Mouse (Mus musculus): Measurements from ENCODE around the gene Rom1.
"Not testable (repeated sequence)": the region's sequence is repeated elsewhere in the genome, so short reads cannot be mapped to it uniquely, and the experiment has no call there.

Rom1 gene

GRCm38 (mm10) chr19:8941515-8942217, 12.5 kb upstream of the Rom1 start, which contains the start of gene Mta2:
Gene Mta2 (plus strand): TSS chr19:8941875.
- DNase-seq = peak; percentile 96

- no peak for DNase-seq
Observed at GRCm38 (mm10) chr19:8941136-8941514, 12.0 kb upstream of the Rom1 start.

DNA sequence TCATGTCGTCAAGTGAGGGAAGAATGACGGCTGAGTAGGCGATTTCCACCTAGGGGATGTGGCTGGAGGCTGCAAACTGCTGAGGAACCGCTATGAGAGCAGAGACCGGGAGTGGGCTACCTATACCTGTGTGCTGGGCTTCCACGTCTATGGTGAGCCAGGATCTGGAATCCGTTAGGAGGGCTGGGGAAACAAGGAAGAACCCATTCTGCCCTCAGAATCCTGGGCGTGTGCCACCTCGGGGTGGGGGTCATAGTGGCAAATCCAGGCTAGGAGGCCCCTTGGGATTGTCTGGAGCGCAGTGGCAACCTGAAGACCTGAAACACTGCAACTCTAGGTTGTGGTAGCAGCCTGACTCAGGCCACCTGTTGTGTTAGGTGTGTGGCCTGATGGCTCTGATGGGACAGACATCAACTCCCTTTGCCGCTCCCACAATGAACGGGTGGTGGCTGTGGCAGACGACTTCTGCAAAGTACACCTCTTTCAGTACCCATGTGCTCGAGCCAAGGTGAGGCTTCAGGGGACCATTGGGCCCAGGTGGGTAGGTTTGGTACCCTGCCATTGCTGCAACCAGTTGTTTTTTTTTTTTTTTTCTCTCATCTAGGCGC, 11.5 kb upstream of the Rom1 start:
- no peak for DNase-seq

GRCm38 (mm10) chr19:8936736-8937135, 7.6 kb upstream of the Rom1 start:
- no peak for DNase-seq

DNA sequence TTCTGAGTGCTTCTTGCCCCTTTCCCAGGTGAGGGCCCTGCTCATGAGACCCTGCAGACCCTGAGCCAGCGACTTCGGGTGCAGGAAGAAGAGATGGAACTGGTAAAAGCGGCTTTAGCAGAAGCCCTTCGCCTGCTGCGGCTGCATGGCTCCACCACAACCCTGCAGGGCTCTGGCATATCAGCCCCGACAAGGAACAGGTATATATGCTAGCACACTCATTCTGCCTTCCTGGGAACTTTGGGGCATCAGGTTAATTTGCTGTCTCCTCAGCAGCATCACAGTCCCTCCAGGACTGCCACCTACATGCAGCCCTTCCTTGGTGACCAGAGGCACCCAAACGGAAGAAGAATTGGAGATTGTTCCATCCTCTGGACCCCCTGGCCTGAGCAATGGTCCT, 1.6 kb upstream of the Rom1 start:
- DNase-seq = no peak

DNA sequence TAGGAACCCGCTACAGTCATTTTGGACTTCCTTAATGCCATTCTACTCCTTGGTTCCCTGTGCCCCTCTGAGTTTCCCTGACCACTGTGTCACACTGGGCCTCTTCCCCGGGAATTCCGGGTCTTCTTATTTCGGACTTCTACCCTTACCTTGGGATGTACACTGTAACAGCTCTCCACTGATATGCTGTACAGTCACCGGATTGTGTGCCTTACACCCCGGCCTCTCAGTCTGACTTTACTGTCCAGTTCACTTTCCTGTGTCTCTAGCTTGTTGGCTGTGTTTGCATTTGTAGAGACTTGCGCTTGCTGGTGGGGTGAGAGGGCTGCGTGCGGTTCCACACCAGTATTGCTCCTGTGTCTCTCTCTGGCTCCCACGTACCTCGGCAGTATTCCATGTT, 961 bp upstream of the Rom1 start:
- DNase-seq = no peak

DNA sequence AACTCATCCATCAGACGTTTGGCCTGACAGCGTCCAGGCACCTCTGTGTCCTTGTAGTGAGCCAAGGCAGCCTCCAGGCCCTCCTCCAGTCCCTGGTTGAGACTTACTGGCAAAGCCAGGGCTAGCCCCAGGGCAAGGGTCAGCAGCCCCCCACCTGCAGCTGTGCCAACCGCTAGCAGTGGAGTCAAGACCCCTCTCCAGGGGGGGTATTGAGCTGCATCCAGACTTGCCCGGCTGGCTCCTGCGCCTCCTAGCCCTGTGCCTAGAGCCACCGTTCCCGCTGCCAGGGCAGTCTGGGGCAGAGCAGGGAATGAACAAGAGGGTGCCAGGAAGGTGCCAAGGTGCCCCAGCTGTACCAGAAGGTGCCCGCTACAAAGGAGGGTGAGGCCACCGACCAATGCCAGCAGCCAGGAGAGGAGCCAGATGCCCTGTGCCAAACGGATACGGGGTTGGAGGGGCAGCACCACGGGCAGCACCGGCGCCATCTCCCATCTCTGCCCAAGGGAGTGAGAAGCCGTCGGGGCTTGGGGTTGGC, 400 bp downstream of the Rom1 start:
- peak; percentile 80 for DNase-seq

- no peak for DNase-seq
Observed at GRCm38 (mm10) chr19:8927891-8928525, 1.1 kb downstream of the Rom1 start.

DNA sequence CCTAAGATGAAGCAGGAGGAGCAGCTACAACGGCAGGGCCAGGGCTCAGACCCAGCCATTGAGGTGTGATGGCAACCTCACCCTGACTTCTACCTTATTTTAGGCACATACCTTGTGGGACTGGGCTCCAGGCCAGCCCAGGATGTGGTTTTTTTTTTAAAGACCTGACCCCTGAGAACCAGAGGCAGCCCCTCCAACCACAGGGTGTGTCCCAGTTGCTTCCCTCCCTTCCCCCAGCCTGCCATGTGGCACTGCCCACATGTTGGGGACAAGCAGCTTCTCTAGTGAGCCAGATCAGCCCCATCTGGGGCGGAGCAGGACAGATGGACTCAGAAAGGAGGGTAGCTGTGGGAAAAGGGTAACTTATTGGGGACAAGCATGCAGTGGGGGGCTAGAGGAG, 2.4 kb downstream of the Rom1 start:
- no peak for DNase-seq

- peak; percentile 42 for DNase-seq
Observed at GRCm38 (mm10) chr19:8921741-8922140, 7.4 kb downstream of the Rom1 start.

GRCm38 (mm10) chr19:8920836-8921291, 8.3 kb downstream of the Rom1 start:
- peak; percentile 67 for DNase-seq

DNA sequence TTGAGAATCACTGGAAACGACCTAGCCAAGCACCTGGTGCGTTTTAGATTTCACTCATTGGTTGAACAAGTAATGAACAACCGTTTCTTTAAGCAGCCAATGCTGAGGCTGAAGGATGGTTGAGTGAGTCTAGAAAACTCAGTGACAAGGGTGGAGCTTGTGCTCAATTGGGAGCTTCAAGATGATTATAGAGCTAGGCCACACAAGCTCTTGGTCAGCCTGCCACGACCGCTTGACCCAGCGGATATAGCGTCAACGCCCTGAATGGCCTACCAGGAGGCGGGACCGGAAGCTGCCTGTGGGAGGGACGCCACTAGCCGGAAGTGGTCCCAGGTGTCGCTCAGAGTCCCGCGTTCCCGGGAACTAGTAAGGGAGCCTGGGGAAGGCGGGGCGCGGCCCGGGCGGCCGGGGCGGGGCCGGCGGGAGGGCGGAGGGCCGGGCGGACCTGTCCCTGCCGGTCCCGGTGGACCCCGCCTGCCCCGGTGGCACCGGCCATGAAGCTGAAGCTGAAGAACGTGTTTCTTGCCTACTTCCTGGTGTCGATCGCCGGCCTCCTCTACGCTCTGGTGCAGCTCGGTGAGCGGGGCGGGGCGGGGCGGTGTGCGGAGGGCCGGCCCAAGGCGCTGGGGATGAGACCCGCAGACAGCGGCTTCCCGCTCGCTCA, 9.0 kb downstream of the Rom1 start, which contains the start of gene B3gat3:
TSS of gene B3gat3 (plus strand) at position 302 of the 664 bp plus-strand sequence.
- peak; percentile 96 for DNase-seq

GRCm38 (mm10) chr19:8919684-8920072, 9.5 kb downstream of the Rom1 start:
- DNase-seq = no peak

DNA sequence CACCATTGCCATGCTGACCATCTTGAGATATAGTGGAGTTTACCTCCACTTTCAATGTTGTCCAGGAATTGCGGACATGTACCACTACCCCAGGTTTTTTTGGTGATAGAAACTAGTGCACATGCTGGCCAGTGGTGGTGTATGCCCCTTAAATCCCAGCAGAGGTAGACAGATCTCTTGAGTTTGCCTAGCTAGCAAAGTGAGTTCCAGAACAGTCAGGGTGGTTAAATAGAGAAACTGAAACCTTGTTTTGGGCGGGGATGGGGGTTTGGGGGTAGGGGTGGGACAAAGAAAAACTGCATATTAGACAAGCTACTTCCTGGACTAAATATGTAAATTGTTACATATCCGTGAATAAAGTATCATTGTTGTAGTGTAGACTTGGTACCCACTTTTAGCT, 10.2 kb downstream of the Rom1 start:
- peak; percentile 13 for DNase-seq

GRCm38 (mm10) chr19:8914212-8914611, 14.9 kb downstream of the Rom1 start:
- no peak for DNase-seq

DNA sequence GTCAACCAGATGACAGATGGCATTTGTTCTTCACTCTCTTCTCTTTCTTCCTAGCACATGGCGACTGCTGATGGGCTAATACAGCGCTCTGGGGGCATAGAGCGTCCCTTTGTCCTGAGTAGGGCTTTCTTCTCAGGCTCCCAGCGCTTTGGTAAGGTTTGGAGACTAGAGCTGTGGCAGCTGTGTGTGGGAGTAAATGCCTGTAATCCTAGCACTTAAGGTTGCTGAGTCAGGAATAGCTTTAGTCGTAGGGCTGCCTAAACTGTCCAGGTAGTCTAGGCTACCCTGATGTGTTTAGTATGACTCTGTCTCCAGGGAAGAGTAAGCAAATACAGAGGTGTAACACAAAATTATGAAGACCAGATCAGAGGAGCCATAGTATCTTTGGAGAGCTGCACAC, 17.3 kb downstream of the Rom1 start:
- no peak for DNase-seq

- DNase-seq = no peak
Observed at GRCm38 (mm10) chr19:8908531-8908930, 20.6 kb downstream of the Rom1 start.

- DNase-seq = no peak
Observed at GRCm38 (mm10) chr19:8903412-8903811, 25.7 kb downstream of the Rom1 start.

DNA sequence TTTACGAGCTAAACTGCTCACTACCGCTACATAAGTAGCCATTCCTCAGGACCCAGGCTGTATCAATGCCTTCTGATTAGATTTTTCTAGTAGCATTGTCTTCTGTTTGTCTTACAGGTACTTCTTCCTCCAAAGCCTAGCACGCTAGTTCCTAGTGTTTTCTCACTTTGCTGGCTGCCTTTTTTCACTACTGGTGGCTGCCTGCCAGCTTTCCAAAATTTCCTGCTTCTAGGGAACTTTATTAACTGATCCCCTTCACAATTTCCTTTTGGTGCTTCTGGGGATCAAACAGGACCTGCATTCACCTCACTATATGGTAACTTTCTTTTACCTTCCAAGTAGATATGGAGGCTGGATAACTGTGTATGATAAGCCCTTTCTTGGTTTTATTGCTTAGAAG, 30.1 kb downstream of the Rom1 start:
- DNase-seq = peak; percentile 46

GRCm38 (mm10) chr19:8898576-8898975, 30.6 kb downstream of the Rom1 start:
- DNase-seq = peak; percentile 45

- DNase-seq = peak; percentile 94
Observed at GRCm38 (mm10) chr19:8897865-8898495, 31.2 kb downstream of the Rom1 start, which contains the start of gene Ganab. Gene Ganab (plus strand): TSS chr19:8898071.

DNA sequence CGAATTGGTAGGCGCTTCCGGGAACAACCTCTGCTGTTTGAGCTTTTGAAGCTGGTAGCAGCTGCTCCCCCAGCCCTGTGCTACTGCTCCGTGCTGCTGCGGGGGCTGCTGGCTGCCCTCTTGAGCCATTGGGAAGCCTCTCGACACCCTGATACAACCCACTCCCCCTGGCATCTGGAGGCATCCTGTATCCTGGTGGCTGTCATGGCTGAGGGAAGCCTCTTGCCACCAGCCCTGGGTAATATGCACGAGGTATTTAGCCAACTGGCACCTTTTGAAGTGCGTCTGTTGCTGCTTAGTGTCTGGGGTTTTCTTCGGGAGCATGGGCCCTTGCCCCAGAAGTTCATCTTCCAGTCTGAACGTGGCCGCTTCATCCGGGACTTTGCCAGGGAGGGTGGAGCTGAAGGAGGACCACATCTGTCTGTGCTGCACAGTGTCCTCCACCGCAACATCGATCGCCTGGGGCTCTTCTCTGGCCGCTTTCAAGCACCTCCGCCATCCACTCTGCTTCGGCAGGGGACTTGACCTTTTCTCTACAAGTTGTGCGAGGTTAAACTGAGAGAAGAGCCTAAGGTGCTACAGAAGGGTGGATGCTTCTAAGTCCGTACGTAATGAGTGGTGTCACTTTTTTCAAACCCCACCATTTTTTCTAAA, 31.8 kb downstream of the Rom1 start:
- not testable (repeated sequence) for DNase-seq

Data from cerebellum, adult 9-10 months (tissue).